Mouse (Mus musculus): ENCODE measurements around the gene Ube2b. TPM values are rescaled to one million over a fixed set of nuclear protein-coding genes. Genes with fewer than 3 reads are reported as not detected.

The Ube2b gene
- total RNA-seq, 2 experiments from 2014 or later, result 153 to 159 TPM

- DNase-seq (ENCODE audit: low spot score in 2 of 2), result no peak
Measured at GRCm38 (mm10) chr11:51937361-51937781, 63.2 kb downstream of the Ube2b start.

- DNase-seq (ENCODE audit: low spot score in 2 of 2), result no peak
Measured at GRCm38 (mm10) chr11:51935636-51936434, 64.7 kb downstream of the Ube2b start.

Other genes with a start within 250 kb of the Ube2b start
- 10 to 100 TPM; 24.8 to 25.8 TPM for gene Sec24a, start 237.1 kb downstream of the Ube2b start, total RNA-seq (2021)
- gene Sar1b, start 237.1 kb downstream of the Ube2b start, total RNA-seq (2021), result 10 to 100 TPM; 75.5 to 82.7 TPM
- gene Jade2, start 143.1 kb downstream of the Ube2b start, total RNA-seq (2021), result 1 to 10 TPM; 8.3 to 8.7 TPM
- gene Cdkn2aipnl, start 33.1 kb downstream of the Ube2b start, total RNA-seq (2021), result 10 to 100 TPM; 37.4 to 37.8 TPM
- 10 to 100 TPM; 18.8 to 23.4 TPM for gene Cdkl3, start 3.5 kb upstream of the Ube2b start, total RNA-seq (2021)
- 100 to 1,000 TPM; 139 to 140 TPM for gene Ppp2ca, start 97.9 kb upstream of the Ube2b start, total RNA-seq (2021)
- gene Olfr1373, start 144.8 kb upstream of the Ube2b start, total RNA-seq (2021), result not detected
- gene Olfr1371, start 213.2 kb upstream of the Ube2b start, total RNA-seq (2021), result not detected
- 100 to 1,000 TPM; 464 to 465 TPM for gene Skp1a, start 231.2 kb upstream of the Ube2b start, total RNA-seq (2021)